Comparison of ENCODE assay signal across 1 mouse cellular context in the genomic region with DNA sequence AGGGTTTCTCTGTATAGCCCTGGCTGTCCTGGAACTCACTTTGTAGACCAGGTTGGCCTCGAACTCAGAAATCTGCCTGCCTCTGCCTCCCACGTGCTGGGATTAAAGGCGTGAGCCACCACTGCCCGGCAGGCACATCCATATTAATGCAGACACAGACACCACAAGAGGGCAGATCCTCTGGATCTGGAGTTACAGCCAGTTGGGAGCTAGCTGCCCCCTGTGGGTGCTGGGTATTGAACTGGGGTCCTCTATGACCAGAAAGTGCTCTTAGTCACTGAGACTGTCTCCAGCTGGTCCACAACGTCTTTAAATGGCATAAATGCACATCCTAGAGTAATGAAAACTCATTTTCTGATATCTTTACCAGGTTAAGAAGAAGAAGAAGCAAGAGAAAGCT. TPM values are rescaled to one million over a fixed set of nuclear protein-coding genes. Genes with fewer than 3 reads are reported as not detected.
"Had no signal": no experiment of that assay in that cellular context is flagged by ENCODE, and none has a peak within 500 bp of the region (broad histone marks: within the 10 kb centered on the region; RNA-seq: fewer than 3 reads in every experiment).

No protein-coding gene starts in this region.

RNA-seq across cellular contexts. Expression of gene Shcbp1l, which starts 39.3 kb away (rescaled TPM):
- total RNA-seq: monocyte, adult 5-6 weeks had no signal
